Mouse (Mus musculus) erythroblast, embryonic 14.5 days (primary cell): ENCODE measurements around the gene Sox1. TPM values are rescaled to one million over a fixed set of nuclear protein-coding genes. Genes with fewer than 3 reads are reported as not detected.

Source experiments
- H3K27me3 ChIP-seq: 2 replicates; pipeline ENCODE4 v1.6.1; 2012; ENCODE audit warnings: inconsistent platforms; ENCODE audit not compliant: control insufficient read depth
- H3K36me3 ChIP-seq: 2 replicates; pipeline ENCODE4 v1.6.1; 2012; ENCODE audit warnings: mild to moderate bottlenecking, inconsistent platforms; ENCODE audit not compliant: control insufficient read depth
- H3K4me1 ChIP-seq: 2 replicates; pipeline ENCODE4 v1.6.1; 2012; ENCODE audit warnings: inconsistent platforms; ENCODE audit not compliant: control insufficient read depth
- H3K4me3 ChIP-seq: replicated peaks from 2 replicates; pipeline ENCODE3; 2012; ENCODE audit warnings: moderate library complexity, mild to moderate bottlenecking, inconsistent platforms
- H3K9me3 ChIP-seq: 2 replicates; pipeline ENCODE4 v1.6.1; 2012; ENCODE audit warnings: low read length, inconsistent platforms, mixed read lengths; ENCODE audit not compliant: control insufficient read depth
- GATA1 ChIP-seq: IDR thresholded peaks from 2 replicates; pipeline ENCODE4 v1.6.1; 2012; ENCODE audit warnings: low read length, inconsistent platforms, mixed read lengths
- TAL1 ChIP-seq: IDR thresholded peaks from 3 replicates; pipeline ENCODE4 v1.6.1; 2012; ENCODE audit warnings: low read length, inconsistent platforms, mixed read lengths
- polyA plus RNA-seq: library from polyadenylated mRNA; stranded (reverse); fragments of >175 nt; gene quantifications from 2 replicates; pipeline ENCODE4 v1.2.3, GENCODE M21; 2012

Gene Sox1
- polyA plus RNA-seq: 0.01 TPM in 1 of 2 replicates, not detected in the other

DNA sequence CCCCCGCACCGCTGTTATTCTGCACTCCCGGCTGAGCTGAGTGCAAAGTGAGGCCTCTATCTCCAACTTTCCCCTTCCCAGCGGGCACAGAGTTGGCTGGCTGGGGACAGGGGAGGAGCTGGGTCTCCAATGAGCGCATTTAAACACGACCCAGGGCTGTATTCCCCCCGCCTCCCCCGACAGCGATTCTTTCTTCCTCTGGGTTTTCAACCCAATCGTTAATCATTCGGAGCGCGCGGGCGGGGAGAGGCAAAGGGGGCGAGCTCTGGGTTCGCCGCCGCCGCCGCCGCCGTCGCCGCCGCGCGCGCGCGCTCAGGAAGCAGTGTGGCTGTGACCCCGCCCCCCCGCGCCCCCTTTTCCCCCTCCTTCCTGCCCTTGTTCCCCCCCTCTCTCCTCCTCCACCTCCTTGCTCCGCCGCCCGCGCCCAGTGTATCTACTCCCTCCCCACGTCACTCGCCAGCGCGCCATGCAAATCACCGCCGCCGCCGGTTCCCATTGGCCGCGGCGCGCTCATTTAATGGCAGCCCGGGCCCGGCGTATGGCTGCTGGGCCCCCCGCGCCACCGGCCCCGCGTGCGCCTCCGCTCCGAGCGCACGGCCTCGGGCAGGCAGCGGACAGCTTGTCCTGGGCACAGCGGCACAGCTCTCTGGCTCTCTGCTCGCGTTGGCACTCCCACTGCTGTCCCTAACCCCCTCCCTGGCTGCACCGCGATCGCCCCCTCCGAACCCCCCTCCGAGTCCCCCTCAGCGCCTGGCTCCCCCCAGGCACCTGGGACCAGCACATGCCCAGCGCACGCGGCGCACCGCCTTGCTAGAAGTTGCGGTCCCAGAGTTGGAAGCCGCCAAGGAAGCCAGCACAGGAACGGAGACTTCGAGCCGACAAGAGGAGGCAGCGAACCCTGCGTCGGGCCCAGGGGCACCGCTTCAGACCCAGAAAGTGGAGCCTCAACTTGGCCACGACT lies at the start of gene Sox1:
Gene Sox1, plus strand, starts transcription at position 225 of the 961 bp plus-strand sequence.
- Histone ChIP-seq H3K9me3 (no peaks in the 10 kb centered on the region), H3K4me1 (no peaks in the 10 kb centered on the region), H3K36me3 (no peaks in the 10 kb centered on the region), H3K27me3 (peaks cover 100% of the 10 kb centered on the region), H3K4me3 (no peak within 1 kb of the TSS)
- TF ChIP-seq GATA1 (no peak), TAL1 (no peak)

DNA sequence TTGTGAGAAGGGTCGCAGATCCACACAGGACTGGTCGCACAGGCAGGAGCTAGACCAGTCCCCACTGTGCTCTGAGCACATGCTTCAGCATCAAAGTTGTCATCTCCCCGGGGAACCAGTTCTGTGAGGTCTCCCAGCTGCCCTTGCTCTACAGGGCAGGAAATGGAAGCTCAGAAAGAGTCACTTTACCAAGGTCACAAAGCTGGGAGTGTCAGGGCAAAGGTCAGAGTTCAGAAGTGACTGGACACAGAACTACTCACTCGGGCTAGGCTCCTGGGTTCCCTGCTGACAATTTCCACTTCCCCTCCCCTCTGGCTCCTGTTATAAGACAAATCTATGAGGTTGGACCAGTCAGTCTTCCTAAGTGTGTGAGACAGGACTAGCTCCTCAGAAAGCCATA lies 49.2 kb upstream of the Sox1 start:
- H3K9me3 ChIP-seq: no peaks in the 10 kb centered on the region
- no peak overlapping the region for H3K4me3 ChIP-seq
- H3K36me3 ChIP-seq: no peaks in the 10 kb centered on the region
- H3K4me1 ChIP-seq: no peaks in the 10 kb centered on the region
- H3K27me3 ChIP-seq: no peaks in the 10 kb centered on the region
- no peak for TF ChIP-seq GATA1
- TF ChIP-seq TAL1: no peak

DNA sequence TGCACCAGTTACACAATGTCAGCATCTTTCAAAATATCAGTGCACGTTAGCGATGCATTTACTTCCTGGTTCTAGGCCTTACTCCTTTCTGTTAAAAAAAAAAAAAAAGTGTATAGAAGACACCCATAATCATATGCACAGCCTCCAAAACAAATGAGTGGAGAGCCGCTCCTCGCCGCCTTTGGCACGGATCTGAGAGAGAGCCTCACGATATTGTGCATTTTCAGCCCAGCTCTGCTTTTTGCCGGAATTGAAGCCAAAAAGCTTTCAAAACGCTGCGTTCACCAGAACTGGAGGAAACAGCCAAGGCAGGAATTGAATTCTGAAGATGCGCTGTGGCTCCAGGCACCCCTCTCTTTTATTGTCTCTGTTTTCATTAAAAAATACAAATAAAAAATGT lies 48.2 kb upstream of the Sox1 start:
- Histone ChIP-seq H3K4me3 (no peak overlapping the region), H3K36me3 (no peaks in the 10 kb centered on the region), H3K4me1 (no peaks in the 10 kb centered on the region), H3K9me3 (no peaks in the 10 kb centered on the region), H3K27me3 (no peaks in the 10 kb centered on the region)
- TF ChIP-seq TAL1: no peak
- no peak for TF ChIP-seq GATA1

DNA sequence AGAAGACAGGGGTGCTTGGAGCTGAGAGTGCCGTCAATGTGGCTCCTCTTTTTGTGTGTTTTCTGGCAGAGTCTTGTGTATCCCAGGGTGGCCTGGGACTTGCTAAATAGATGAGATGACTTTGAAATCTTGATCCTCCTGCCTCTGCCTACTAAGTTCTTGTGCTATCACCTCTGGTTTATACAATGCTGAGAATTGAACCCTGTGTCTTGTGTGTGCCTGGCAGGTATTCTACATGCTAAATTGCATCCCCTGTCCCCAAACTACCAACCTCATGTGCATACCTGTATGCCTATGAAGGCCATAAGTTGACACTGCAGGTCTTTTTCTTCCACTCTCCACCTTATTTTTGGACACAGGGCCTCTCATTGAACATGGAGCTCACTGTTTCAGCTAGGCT lies 46.8 kb upstream of the Sox1 start:
- no peaks in the 10 kb centered on the region for H3K36me3 ChIP-seq
- no peaks in the 10 kb centered on the region for H3K9me3 ChIP-seq
- TF ChIP-seq GATA1 (no peak), TAL1 (no peak)
- H3K27me3 ChIP-seq: no peaks in the 10 kb centered on the region
- no peak overlapping the region for H3K4me3 ChIP-seq
- no peaks in the 10 kb centered on the region for H3K4me1 ChIP-seq

DNA sequence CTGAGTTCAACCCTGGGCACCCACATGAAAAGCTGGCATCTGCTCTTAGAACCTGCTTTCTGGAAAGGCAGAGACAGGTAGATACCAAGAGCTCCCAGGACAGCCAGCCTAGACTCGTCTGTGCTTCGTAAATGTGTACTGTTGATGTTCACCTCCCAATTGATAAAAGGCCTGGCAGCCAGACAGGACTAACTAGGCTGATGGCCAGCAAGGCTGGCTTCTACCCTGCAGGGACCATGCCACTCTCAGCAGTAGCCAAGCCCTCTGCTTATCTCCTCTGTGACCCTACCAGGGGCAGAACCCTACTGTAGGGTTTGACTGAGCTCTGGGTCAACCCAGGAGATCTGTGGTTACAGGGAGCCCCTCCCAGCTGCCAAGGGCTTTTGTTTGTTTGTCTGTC lies 45.5 kb upstream of the Sox1 start:
- Histone ChIP-seq H3K36me3 (no peaks in the 10 kb centered on the region), H3K4me1 (no peaks in the 10 kb centered on the region), H3K4me3 (no peak overlapping the region), H3K27me3 (no peaks in the 10 kb centered on the region), H3K9me3 (no peaks in the 10 kb centered on the region)
- no peak for TF ChIP-seq GATA1
- TF ChIP-seq TAL1: no peak

DNA sequence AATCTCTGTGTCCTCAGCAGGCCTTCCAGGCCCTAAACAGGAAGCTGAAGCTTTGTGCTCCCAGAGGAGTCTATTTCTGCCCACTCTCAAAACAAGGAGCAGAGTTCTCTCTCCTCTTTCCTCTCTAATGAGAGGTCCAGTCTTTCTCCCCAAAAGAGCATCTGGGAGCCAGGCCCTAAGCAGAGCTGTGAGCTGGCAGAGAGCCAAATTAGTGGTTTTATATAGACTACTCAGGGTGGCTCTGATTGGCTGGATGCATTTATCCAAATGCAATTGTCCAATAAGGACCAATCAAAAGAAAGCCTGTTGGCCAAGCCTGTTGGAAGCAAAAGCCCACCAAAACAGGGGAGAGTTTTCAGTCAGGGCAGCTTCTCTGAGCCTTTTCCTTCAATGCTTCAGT lies 44.0 kb upstream of the Sox1 start:
- Histone ChIP-seq H3K4me1 (no peaks in the 10 kb centered on the region), H3K4me3 (no peak overlapping the region), H3K36me3 (no peaks in the 10 kb centered on the region), H3K9me3 (no peaks in the 10 kb centered on the region), H3K27me3 (no peaks in the 10 kb centered on the region)
- no peak for TF ChIP-seq TAL1
- TF ChIP-seq GATA1: no peak

DNA sequence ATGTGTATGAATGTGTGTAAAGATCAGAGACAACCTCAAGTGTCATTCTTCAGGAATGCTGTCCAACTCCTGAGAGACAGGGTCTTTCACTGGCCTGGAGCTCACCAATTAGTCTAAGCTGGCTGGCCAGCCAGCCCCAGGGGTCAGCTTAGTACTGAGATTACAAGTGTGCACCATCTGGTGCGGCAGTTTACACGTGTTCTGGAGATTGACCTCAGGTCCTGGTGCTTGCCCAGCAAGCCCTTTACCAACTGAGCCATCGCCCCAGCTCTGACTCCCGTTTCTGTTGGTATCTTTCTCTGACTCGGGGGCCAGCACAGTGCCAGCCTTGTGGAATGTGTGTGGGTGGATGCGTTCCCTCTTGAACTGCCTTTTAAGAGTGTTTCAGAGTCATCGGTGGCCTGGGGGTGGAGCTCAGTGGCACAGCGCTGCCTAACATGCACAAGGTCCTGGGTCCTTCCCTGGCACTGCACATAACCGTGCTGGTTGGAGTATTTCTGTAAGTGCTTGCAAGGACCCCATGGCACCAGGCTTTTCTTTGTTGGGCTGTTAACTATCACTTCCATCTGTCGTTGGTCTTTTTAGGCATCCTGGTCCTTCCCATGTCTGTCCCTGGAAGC lies 40.6 kb upstream of the Sox1 start:
- TF ChIP-seq TAL1 (no peak), GATA1 (no peak)
- Histone ChIP-seq H3K4me1 (no peaks in the 10 kb centered on the region), H3K9me3 (no peaks in the 10 kb centered on the region), H3K27me3 (no peaks in the 10 kb centered on the region), H3K4me3 (no peak overlapping the region), H3K36me3 (no peaks in the 10 kb centered on the region)

DNA sequence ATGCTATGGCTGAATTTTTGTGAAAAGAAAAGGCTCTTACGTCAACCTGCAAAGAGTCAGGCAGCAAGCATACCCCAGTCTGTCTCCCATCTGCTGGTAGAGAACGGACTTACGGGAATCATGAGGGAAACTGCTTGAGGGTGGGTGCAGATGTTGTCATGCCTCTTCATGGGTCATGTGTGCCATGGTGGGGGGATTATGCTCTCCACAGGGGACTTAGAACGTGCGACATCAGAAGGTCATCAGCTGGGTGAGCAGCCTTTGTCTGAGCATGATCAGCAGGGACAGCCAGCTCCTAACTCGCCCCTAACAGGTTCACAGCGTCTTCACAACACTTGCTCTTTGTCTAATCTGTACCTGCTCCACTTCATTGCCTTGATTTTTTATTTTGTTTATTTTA lies 26.9 kb upstream of the Sox1 start:
- TF ChIP-seq GATA1: no peak
- H3K9me3 ChIP-seq: 0 out of 2 replicates have a peak, but pooled peaks cover 2% of the 10 kb centered on the region
- no peak overlapping the region for H3K4me3 ChIP-seq
- H3K36me3 ChIP-seq: no peaks in the 10 kb centered on the region
- H3K4me1 ChIP-seq: no peaks in the 10 kb centered on the region
- H3K27me3 ChIP-seq: no peaks in the 10 kb centered on the region; the same call in 1 of the 2 replicates

DNA sequence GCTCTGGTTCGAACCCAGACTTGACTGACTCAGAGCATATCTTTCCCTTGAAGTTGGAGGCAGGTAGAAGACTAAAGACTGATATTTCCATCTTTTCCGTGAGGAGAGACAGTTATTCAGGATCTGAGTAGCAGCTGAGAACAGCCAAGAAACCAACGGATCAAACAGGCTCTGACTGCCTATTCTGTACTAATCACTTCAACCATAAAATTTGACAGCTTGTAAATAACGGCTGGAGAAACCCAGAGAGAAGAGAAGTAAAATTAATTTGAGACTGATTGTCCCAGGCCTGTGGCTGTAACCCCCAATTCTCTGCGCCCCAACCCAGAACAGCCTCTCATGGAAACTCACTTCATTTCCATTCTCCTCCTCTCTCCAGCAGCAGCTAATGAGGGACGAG lies 26.2 kb upstream of the Sox1 start:
- TF ChIP-seq TAL1 (no peak), GATA1 (no peak)
- no peaks in the 10 kb centered on the region; the same call in 1 of the 2 replicates for H3K27me3 ChIP-seq
- H3K4me1 ChIP-seq: no peaks in the 10 kb centered on the region
- H3K36me3 ChIP-seq: no peaks in the 10 kb centered on the region
- no peak overlapping the region for H3K4me3 ChIP-seq
- H3K9me3 ChIP-seq: 0 out of 2 replicates have a peak, but pooled peaks cover 2% of the 10 kb centered on the region
